Mouse (Mus musculus) liver, adult 2 months (tissue): ENCODE data around the gene Rilpl1.

Experiments used
- CTCF ChIP-seq: fragments of 200-500 bp; IDR thresholded peaks from 2 replicates; pipeline ENCODE4 v1.5.1; 2011; ENCODE audit warnings: low read depth, low read length, control low read depth
- POLR2A ChIP-seq: fragments of 200-500 bp; IDR thresholded peaks from 2 replicates; pipeline ENCODE4 v1.6.1; 2011; ENCODE audit warnings: low read length, control low read depth; ENCODE audit not compliant: insufficient read depth; ENCODE audit errors: extremely low read depth

GRCm38 (mm10) chr5:124496614-124497514 lies 34.3 kb downstream of the Rilpl1 start:
- no peak for TF ChIP-seq POLR2A
- TF ChIP-seq CTCF, result no peak
